Mouse (Mus musculus) retina, postnatal 7 days (tissue): ENCODE results near the gene Chpf2.
A peak's percentile ranks its signal among the peaks of the same experiment; 100 is the strongest.

ENCODE experiments used
- DNase-seq: peaks from one replicate; pipeline ENCODE4 v3.0.0-alpha.2; 2012; ENCODE audit warnings: low read depth, low spot score

The Chpf2 gene

DNA sequence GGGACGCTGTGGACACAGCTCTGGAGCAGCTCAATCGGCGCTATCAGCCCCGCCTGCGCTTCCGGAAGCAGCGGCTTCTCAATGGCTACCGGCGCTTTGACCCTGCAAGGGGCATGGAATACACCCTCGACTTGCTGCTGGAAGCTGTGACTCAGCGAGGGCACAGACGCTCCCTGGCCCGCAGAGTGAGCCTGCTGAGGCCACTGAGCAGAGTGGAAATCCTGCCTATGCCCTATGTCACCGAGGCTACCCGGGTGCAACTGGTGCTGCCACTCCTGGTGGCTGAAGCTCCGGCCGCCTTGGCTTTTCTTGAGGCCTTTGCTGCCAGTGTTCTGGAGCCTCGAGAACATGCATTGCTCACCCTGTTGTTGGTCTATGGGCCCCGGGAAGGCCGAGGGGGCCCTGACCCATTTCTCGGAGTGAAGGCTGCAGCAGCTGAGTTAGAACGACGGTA is 4.8 kb downstream of the Chpf2 start:
- DNase-seq, result no peak

DNA sequence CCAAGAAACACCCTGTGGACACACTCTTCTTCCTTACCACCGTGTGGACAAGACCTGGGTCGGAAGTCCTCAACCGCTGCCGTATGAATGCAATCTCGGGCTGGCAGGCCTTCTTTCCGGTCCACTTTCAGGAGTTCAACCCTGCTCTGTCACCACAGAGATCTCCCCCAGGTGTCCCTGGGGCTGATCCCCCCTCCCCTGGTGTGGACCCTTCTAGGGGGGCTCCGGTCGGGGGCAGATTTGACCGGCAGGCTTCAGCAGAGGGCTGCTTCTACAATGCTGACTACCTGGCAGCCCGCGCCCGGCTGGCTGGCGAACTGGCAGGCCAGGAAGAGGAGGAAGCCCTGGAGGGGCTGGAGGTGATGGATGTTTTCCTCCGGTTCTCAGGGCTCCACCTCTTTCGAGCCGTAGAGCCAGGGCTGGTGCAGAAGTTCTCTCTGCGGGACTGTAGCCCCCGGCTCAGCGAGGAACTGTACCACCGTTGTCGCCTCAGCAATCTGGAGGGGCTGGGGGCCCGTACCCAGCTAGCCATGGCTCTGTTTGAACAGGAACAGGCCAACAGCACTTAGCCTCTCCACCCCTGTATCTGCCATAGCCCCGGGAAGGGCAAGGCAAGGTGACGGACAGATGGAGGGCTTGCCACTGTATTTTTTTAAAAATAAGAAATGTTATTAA is 5.4 kb downstream of the Chpf2 start:
- DNase-seq, result no peak

DNA sequence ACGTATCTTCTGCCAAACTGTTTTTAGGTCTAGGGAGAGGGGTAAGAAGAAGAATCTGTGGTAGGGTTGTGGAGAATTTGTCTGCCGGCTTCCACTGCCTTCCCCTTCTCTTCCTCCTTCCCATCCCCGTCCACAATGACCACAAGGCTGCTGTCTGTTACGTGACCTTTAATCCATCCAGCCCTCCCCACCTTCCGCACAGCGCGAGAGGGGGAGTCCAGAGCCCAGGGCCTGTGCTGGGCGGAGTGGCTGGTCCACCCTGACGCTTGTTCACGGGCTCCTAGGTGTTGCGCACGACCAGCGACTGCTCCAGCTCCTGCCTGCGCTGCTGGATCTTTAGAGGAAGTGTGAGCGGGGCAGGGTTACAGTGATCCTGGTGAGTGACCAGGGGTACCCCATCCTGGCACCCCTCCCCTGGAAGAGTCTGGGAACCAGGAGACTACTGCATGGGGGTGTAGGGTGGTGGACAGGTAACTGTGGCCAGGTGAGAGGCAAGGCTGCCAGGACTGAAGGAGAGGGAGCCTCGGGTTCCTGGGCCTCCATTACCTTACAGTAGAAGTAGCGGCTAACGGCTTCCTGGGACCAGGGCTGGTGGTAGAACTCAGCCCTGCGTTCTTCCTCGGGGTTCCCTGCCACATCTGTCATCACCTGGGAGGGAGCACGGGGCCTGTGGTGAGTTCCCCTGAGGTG is 6.1 kb downstream of the Chpf2 start:
- no peak for DNase-seq

DNA sequence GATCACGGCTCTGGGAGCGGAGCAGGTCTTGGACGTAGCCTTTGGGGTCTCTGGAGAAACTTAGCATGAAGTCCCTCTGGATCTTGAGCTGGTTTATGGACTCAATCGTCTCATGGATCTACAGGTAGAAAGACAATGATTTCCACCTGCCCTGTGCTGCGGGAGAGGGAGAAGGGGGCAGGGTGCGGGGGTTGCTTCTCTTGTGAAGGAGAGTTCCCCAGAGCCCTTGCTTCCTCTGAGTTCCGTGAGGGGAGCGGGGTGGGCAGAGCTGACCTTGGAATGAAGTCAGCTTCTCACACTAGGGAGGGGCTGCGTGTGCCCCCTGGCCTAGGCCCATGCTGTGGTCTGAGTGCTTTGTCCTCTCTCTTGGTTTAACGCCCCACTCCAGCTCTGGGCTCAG is 6.7 kb downstream of the Chpf2 start:
- DNase-seq, result no peak

DNA sequence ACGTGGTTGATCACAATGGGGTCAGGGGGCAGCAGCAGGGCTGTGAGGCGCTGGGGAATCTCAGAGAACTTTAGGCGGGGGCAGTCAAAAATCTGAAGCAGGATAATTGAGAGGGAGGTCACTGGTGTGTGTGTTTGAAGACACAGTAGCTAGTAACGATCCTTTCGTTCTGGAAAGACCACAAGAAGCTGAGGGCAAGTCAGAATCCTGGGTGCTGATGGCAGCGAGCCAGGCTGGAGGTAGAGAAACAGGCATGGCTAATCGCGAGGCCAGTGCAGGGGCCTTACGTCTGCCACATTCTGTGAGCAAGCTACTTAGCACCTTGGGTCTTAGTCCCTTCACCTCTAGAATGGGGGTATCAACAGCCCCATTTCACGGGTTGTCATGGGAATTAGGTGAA is 7.4 kb downstream of the Chpf2 start:
- no peak for DNase-seq

DNA sequence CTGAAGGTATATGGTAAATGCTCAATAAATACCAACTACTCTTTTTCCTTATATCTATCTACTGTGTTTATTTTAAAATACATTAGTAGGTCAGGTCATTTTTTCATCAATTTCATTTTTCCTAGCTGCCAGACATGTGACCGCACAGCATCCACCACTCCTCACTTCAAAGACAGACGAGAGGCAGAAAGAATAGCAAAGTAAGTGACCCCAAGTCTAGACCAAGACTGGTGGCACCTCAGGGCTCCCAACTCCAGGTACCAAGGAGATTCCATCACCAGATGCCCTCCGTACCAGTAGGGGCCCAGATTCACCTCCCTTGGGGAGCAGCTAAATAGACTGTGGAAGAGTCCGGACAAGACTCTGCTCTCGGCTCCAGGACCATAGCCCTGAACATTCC is 7.8 kb downstream of the Chpf2 start:
- DNase-seq, result no peak

DNA sequence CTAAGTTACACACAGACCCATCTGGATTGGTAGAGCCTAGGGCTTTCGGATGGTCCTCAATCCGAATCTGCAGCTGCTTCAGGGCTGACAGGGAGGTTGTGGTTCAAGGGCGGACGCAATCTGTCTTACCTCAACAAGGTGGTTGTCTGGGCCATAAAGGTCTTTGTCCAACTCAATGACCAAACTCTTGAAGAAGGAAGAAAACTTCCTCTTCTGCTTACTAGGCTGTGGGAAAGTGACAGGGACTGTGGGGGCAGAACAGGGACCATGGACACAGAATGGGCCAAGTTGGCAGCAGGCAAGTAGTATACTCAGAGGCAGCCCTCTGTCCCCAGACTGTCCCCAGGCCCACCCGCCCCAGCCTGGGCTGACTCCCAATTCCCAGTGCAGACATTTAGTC is 8.7 kb downstream of the Chpf2 start:
- no peak for DNase-seq

DNA sequence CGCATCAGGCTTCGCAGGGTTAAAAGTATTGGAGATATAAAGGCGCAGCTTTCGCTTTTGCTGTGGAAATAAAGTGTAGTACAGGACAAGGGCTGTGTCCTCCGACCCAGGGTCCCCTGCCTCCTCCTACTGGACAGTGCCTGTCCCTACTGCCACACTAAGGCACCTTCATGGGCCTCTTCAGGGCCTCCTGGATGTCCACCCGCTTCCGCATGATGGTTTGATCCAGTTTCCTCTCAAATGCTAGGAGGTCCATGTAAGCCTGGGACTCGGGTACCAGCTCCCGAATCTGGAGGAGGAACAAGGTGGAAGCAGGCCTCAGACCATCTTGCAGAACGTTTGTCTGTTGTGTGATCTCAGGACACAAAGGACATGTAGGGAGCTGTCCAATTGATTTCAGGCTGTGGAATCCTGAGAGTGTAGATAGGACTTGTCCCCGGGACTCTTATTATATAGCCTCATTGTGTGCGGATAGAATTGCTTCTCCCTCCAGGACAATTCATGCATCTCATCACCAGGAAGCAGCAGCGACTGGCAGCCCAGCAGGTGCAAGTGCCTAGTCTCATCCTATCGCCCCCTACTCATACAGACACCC is 9.3 kb downstream of the Chpf2 start:
- no peak for DNase-seq

DNA sequence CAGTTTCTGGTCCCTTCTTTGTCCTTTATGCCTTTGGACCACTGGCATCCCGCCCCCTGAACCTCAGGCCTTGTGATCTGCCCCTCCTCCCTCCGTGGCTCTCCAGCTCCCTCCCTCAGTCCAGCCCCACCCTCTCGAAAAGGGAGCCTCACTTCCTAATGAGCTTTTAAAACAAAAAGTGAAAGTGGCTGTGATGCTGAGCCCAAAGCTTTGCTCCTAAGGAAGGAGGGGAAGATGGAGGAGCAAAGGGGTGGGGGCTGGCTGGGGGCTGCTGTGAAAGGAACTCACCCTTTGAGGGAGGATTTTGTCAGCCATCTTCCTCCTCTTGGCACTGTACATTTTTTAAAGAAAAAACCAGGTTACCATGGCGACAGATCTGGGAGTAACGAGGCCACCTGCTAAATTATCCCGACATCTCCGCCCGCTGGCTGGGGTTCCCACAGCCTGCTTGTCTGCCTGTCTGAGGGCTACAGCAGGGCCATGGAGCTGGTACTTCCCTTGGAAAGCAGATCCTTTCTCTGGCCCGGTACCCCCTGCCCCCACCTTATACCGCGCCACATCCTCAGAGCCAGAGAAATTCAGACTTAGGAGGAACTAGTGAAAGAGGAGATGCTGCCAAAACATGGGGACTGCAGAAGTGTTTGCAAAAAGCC is 10.1 kb downstream of the Chpf2 start:
- no peak for DNase-seq

DNA sequence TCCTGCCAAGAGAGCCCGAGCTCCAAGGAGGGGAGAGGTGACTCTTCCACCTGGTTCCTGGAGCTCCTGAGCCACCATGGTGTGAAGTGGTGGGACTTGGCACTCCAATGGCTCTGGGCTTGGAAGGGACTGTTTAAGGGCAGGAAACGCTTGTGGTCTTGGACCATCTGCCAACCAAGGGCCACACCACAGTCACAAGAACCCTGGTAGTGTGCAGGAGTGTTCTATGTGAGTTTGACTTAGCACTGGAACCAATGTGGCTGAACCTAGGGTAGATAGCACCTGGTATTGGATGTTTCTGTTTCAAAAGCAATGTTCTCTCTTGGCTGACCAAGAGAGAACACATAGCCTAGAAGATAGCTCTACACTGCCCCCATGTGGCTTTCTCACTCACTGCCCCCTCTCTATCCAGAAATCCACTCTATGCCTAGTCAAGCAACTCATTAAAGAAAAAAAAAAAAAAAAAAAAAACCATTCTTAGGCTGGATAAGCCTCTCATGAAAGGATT is 10.7 kb downstream of the Chpf2 start:
- DNase-seq, result peak; percentile 68

DNA sequence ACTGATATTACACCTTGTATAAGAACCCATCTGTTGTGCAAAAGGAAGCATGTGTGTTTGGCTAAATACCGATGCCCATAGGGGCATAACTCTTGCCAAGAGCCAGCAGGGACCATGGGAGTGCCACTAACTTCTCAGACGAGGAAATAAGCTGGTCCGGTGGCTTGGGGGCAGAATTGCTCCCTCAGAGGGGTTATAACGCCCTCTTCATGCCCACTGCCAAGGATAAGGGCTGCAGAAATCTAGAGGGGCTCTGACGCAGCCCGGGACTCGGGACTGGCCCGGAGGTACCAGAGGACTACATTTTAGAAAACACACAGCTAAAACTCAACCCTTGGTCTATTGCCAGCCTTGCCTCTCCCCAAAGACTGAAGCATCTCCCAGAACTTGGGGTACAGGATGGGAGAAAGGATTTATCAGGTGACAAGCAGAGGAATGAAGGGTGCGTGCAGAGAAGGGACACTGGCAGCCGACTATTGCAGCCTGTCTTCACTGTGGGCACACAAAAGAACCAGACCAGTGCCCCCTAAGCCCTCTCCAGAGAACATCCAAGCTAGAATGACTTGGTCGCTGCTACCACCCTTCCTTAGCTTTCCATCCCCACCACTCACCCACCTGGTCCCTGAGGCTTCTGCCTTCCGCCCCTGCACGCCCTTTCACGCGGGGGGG is 11.5 kb downstream of the Chpf2 start:
- no peak for DNase-seq

DNA sequence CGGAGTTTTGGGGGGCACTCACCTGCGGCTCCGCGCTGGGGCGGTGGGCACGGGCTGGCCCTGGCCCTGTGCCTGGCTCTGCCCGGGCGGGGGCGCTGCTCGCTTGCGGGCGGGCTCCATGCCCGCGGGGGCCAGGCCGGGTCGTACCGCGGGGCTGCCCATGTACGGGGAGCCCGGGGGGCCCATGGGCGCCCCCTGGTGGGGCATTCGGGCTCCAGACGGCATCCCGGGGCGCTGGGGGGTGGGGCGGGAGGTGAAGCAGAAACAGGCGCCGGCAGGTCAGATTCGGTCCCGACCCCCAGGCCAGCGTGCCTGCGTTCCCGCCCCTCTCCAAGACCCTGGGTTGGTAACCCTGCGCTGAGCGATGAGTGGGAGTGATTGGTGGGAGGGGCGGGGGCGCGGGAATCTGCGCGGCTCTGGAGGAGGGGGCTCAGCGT is 12.0 kb downstream of the Chpf2 start:
- no peak for DNase-seq

DNA sequence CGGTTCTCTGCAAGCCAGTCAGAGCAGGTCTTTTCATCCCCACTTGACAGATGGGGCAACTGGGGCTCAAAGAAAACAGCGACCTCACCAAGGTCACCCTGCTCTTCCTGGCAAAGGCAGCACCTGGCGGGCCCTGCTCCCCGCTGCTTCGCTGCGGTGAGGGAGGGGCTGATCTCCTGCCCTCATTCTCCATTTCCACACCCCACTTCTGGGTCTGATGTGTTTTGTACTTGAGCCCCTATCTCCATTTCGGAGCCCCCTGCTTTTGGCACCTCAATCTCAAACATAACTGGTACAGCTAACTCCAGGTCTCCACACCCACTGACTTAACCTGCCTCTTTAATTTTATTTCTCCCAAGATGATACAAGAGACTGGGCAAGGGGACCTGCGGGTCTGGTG is 12.6 kb downstream of the Chpf2 start:
- no peak for DNase-seq

DNA sequence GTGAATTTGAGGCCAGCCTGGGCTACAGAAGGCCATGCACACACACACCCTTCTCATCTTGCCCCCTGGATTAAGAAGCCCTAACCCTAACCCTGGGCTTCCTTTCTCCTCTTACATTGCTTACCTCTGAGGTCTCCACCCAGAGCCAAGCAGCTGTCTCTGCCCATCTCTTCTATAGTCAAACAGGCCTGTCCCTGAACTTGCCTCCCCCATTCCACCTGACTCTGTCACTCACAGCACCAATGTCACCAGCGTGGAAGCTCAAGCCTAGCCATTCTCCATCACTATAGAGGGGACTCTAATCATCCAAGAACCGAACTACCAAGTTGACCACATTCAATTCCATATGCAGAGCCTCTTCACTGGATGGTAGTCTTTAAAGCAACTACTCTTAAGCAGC is 13.7 kb downstream of the Chpf2 start:
- DNase-seq, result no peak

DNA sequence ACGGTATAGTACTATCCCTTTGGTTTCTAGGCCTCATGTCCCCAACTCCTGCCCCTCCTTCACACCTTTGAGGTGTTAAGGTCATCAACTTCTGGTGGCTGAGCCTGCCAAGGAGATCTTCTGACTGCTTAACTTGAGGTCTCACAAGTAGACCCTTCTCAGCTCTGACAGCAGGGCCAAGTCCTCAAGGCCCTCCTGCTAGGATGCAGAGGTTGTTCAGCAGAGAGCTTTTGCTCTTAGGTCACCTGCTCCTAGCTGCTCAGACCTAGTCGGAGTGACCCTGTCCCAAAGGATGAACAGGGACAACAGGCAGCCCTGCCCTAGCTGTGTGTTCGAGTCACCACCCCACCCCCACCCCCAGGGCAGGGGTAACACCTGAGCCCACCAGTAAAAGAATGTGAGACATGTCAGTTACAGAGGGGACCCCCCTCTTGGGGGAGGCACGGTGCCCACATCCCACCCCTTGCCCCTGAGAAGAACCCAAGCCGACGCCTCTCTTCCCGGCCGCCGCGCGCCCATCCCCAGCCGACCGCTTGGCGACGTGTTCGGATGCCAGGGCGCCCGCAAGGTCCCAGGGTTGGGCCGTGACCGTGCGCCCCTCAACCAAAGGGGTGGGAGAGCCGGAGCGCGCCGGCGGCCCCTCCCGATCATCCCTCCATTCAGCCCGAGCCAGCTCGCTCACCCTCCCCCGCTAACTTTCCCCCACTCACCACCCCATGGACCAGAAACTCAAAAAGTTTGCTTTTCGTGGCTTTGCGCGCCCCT is 14.7 kb downstream of the Chpf2 start:
- DNase-seq, result no peak

DNA sequence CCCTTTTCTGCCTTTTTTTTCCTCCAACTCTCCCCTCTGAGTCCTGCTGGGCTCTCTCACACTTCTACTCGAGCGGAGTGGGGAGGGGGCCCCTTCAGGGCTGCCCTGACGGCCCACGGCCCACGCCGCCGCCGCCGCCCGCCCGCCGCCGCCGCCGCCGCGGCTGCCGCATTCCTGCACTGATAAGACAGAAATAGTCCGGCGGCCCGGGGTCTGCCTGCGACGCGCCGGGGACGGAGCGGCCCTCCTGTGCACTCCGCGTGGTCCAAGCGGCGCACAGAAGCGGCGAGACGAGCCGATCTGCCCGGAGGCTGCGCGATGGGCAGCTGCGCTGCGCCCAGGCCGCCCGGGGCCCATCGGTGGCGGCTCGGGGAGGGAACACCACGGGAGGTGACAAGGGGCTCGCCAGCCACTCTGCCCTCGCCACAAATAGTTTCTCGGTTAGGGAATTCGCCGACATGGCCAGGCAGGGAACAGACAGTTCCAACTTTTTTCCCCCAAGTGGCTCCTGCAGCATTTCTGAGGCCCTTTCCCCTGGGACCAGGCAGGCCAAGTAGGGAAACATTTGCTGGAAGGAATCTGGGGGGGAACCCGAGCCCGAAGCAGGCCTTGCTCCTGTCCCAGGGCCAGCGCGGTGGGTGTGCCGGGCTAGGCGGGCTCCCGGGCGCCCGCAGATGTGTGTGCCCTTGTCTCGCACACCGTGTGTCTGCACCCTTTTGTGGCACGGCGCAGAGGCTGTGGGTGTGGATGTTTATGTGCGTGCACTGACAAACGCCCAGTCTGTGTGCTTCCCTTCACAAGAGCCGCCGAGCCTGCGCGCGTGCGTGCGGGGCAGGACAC is 15.6 kb downstream of the Chpf2 start:
- no peak for DNase-seq

DNA sequence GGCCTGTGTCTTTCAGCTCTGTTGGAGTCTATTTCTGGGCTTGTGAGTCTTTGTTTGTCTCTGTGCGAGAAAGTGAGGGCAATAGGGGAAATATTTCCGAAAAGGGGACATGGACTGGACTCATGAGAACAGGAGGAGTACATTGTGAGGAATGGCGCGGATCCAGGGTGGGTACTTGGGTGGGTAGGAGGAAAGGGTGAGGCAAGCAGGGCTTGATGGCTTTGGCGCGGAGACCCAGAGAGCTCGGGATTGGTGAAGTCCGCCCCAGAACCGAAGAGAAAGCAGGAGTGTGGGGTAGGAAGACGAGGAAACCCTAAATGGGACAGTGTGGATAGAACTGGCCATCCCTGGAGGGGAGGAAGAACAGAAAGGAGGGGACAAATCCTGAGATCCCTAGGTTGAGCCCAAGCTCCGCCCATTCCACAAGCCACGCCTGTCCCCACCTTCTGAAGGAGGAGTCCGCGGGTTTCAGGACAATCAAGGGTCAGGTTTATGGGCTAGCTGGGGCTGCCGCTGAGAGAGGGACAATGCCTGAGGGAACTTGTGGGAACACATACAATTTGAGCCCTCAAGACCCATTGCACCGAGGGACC is 16.3 kb downstream of the Chpf2 start:
- DNase-seq, result no peak

DNA sequence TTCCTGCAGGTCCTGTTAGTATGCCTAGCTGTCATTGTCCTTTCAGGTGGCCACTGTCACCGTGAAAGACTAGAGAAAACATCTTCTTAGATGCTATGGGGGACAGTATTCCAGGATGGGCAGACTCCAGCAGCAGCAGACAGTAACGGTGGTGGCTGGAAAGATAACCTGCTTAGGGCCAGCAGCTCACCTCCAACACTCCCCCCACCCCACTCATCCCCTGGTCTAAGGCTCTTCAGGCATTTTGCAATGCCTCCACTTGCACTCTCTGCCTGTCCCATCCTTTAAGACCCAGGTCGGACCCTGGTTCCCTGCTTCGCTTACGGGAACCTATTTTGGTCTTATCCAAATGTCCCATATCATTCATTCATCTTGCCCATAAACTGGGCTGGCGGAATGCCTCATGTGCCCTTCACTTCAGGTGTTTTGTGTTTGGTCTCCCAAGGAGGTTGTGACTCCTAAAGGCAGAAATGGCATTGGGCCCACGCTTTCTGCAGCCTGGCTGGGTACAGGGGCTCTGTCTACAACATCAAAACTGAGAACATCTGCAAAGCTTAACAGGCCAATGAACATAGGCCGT is 17.0 kb downstream of the Chpf2 start:
- no peak for DNase-seq

DNA sequence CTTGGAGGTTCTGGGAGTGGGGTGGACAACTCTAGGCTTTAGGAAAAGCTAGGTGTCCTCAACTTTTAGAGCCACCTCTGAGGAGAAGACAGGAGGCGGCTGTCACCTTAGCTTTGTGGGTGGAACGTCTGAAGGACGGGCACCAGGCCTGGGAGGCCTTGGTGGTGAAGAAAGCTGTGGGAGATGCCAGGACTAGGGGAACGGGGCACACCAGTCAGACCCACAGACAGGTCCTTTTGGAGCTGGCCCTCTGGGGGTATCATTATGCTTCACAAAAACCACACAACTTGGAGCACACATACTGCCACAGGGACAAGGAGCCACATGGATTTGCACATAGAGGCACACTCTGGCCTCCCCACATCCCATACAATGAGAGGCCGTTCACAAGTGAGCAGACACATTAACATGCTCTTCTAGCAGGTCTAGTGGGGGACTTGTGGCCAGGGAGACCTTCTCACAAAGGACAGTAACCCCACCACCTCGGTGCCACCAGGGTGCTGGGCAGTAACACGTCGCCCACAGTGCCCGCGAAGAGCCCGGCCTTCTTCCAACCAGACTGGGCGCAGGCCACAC is 17.6 kb downstream of the Chpf2 start:
- no peak for DNase-seq
